Mouse (Mus musculus) ovary, postnatal 14 days (tissue): ENCODE measurements around the gene Aldh1b1.

Experiments
- DNase-seq: peaks from one replicate; pipeline ENCODE4 v3.0.0; 2022; ENCODE audit warnings: low spot score

Gene Aldh1b1

GRCm38 (mm10) chr4:45785959-45786358 is 12.9 kb upstream of the Aldh1b1 start:
- no peak for DNase-seq

DNA sequence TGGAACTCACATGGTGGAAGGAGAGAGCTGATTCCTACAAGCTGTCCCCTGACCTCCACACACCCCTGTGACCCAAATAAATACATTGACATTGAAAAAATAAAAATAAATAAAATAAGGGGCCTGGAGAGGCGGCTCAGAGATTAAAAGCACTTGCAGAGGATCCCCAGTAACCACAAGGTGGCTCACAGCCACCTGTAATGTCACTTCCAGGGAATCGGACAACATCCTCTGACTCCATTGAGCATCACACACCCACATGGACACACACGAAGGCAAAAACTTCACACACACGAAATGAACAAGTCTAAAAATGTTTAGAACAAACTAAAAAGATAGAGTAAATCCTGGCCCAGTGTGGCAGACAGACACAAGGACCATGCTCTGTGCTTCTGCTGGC is 12.1 kb upstream of the Aldh1b1 start:
- DNase-seq = no peak

- DNase-seq = no peak
These were observed 10.3 kb upstream of the Aldh1b1 start for GRCm38 (mm10) chr4:45788446-45789081.

GRCm38 (mm10) chr4:45789263-45789958 is 9.4 kb upstream of the Aldh1b1 start:
- no peak for DNase-seq

GRCm38 (mm10) chr4:45790018-45790417 is 8.8 kb upstream of the Aldh1b1 start:
- no peak for DNase-seq

DNA sequence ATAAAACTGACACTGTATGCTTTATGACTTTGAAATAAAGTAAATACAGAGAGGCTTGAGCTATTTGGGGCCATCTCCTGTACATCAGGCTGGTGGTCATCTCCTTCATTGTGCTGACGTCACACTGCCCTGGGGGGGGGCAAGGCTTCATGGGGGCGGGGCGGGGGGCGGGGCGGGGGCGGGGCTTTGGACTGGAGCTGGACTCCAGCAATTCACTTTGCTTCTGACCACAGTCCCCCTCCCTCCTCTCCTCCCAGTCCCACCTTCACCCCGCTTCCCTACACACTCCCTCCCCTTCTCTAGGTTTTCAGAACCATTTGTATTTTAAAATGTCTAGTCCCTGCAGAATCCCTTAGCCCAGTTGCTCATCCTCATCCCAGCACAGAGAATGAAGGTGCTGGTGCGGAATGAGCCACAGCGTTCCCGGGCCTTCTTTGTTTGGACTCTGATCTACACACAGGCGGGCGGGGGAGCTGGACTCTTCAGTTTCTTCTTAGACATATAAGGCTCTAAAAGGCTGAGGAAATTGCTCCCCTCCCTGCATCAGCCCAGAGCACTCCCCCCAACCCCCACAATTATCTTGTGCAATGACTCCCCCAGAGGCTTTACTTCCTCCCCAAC is 3.5 kb upstream of the Aldh1b1 start:
- peak; percentile 31 for DNase-seq

DNA sequence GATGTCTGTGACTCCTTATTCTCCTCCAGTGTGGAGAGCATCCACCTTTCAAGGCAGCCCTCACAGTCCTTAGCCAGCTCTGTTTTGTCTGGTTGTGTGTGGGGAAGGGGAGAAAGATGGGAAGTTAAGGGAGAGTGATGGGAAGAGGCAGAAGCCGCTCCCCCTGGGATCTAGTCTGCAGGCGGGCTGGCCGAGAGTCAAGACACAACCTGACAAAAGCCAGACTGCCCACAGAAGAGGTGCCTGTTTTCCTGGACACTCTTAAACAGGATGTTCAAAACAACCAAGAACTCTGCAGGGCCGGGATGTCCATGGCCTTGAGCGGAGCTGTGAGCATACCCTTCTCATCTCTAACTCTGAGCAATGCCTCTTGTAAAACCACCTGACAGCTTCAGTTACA is 2.1 kb upstream of the Aldh1b1 start:
- no peak for DNase-seq

DNA sequence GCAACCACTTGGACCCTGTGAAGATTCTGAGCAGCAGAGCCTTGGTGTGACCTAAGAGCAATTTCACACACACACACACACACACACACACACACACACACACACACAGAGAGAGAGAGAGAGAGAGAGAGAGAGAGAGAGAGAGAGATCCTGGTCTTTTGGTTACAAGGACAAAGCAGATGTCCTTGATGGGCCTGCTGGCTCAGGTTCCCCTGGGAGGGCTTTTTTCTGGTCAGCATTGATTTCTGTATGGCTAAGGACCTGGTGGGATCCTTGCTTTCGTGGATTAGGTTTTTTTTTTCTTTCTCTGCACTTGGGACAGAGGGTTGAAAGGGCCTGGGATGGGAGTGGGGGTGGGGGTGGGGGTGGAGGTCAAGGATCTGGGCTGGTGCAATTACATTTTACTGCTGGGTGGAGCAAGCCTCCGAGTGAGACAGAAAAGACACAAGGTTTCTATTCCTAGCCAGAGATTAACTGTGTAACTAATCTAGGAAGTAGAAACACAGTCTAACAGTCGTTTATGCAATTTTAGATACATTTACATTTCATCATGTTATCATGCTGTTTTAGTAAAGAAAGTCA is 1.2 kb downstream of the Aldh1b1 start:
- DNase-seq = no peak

- DNase-seq = no peak
These were observed 4.1 kb downstream of the Aldh1b1 start for GRCm38 (mm10) chr4:45802900-45803299.

DNA sequence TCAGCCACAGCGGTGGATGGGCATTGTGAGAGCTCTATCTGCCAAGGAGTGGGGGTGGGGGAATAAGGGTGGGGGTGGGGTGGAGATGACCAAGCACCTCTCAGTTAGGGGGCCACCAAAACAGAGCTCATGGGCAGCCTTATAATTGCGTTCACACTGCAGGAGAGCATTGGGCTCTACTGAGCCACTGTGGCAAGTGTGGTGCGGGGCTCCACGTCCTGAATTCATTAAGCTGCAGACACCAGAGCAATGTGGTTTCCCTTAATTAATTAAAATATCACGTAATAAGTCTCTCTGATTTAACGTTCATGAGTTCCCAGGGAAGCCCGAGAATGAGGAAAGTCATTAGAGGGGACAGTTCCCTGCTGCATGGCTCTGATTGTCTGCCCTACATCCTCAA is 9.2 kb downstream of the Aldh1b1 start:
- DNase-seq = no peak

DNA sequence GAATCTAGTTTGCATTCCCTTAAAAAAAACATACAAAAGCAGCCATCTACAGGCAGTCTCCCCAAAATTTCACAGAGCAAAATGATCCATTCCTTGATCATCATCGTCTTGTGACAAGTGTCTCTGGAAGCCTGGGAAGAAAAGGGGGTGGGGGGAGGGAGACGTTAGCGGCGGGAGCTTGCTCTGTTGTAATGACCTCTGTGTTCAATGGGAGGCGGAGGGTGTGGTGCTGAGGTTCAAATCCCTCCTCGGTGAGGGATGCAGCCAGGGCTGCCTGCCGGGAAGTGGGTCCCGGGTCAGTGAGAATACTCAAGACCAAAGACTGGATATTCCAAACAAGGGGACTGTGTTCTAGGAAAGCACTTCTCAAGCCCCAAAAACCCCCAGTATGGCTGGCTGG is 12.4 kb downstream of the Aldh1b1 start:
- DNase-seq = no peak

- DNase-seq = peak; percentile 54
These were observed 16.7 kb downstream of the Aldh1b1 start for GRCm38 (mm10) chr4:45815542-45815941.

DNA sequence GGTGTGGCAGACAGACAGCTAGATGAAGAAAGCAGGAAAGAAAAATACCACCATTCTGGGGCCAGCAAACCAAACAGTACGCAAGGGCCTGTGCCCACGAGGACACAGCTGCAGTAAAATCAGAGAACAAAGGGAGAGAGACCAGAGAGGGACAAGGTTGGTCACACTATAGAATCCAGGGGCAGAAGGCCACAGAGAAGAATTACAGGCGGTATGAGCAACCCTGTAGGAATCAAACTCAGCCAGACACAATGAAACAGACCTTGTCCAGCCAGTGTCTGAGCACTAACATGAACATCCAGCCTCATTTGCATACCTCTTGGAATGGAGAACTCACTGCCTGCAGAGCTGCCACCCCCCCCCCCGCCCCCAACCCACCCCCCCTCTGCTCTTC is 20.0 kb downstream of the Aldh1b1 start:
- DNase-seq = no peak

DNA sequence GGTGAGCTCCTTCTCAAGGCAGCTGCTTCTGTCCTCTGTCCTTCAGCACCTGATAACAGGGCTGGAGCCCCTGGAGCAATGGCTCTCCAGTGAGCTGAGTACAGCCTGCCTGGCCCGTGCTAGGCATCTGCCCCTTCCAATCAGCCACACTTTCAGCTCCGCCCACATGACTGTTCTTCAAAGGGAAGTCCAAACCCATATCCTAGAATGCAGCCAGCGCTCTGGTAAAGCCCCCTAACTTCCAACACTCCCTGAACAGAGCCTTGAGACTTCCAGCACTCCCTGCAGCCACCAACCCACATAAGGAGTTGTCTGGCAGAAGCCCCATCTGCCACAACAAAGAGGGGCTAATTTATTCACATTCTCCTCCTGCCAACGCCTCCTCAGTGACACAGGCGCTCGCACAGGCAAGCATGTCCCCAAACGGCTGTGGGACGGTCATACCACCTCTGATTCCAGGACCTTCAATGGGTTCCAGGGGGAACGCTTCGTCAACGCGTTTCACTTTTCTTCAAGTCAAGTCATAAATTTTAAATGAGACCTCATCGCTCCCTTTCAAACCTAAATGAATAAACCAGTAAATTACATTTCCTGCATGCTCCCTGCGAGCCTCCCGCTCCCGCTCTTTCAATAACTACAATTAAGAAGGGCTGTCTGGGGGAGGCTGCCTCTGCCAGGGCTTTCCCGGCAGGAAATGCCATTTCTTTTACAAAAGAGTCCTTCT is 20.5 kb downstream of the Aldh1b1 start:
- DNase-seq = no peak

DNA sequence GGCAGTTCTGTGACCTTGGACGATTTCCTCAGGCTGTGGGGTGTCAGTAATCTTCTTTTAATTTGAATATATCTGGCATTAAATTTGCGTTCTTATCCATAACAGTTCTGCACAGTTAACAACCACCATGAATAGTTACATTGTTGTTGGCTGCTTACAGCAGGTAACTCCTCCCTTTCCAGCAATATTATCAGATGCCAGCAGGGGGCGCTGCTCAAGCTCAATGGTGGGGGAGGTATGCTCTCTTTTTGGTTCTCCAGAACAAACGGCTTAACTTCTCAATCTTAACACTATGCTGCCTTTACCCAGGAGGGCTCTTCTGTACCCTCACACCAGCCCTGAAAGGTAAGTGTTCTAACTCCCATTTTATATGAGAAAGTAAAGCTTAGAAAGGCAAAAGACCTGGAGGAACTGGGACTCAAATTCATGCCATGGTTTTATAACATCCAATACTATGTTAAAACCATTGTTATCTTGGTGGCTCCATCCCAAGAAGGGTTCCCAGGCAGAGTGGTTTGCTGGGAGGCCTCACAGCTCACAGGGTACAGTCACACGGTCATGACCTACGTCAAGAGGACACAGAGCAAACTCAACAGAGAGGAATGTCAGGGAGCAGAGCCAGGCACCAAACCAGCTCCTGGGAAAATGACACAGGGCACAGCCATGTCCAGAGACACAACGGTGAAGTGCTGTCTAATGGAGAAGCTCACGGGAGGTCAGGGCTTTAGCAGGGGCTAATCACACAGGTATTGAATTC is 21.4 kb downstream of the Aldh1b1 start:
- peak; percentile 65 for DNase-seq

- DNase-seq = no peak
These were observed 23.2 kb downstream of the Aldh1b1 start for GRCm38 (mm10) chr4:45821995-45822394.

GRCm38 (mm10) chr4:45822781-45823575 is 24.2 kb downstream of the Aldh1b1 start:
- no peak for DNase-seq

DNA sequence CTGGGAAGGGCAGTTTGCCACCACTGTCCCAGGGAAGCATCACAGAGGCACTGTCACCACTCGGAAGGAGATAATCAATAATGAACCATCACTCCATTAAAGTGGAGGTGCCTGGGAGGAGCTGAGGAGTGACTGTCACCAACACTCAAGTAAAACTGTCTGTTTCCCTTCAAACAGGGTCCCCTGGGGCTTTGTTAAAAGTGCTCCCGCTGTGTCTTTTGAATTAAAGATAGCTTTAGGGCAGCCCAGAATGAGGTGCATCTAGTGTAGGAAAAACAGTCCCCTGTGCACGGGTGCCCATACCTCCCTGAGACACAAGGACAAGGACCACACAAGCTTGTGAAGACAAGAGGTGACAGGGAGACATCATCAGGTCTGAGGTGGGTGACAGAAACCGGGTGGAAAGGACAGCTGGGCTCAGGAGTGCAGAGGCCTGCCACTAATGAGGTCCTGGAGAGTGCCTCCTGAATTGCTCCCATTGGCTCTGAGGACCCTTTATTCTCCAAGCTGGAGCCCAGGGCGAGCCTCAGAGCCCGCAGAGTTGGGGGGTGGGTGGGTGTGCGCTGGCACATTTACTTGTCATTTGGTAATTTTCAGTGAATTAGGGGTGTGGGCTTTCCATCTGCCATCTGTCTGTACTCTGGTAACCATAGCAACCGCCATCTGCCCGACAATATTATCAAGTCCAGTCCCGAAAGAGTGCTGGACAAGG is 25.4 kb downstream of the Aldh1b1 start:
- no peak for DNase-seq

- no peak for DNase-seq
These were observed 26.1 kb downstream of the Aldh1b1 start for GRCm38 (mm10) chr4:45824761-45825556.
